Mouse (Mus musculus) kidney, postnatal 0 days (tissue): ENCODE measurements around the gene Slc36a3. TPM values are rescaled to one million over a fixed set of nuclear protein-coding genes. Genes with fewer than 3 reads are reported as not detected.

ENCODE experiments used
- ATAC-seq: fragments of 200-750 bp; cut with Nextera tagmentation; replicated peaks from 2 replicates; pipeline ENCODE4 v1.8.0; 2017; ENCODE audit warnings: low read depth, moderate number of reproducible peaks, moderate TSS enrichment, moderate library complexity; ENCODE audit not compliant: low FRiP score
- DNase-seq: peaks from one replicate; pipeline ENCODE4 v3.0.0-alpha.2; 2016; ENCODE audit warnings: low spot score
- H3K27ac ChIP-seq: fragments of 300-500 bp; sonication (generic); 2 replicates; pipeline ENCODE4 v1.5.1; 2014; ENCODE audit warnings: mild to moderate bottlenecking
- H3K27me3 ChIP-seq: fragments of 300-500 bp; sonication (generic); 2 replicates; pipeline ENCODE4 v1.6.1; 2014; ENCODE audit warnings: low read length, mixed read lengths; ENCODE audit not compliant: insufficient read depth
- H3K36me3 ChIP-seq: fragments of 300-500 bp; sonication (generic); 2 replicates; pipeline ENCODE4 v1.6.1; 2014; ENCODE audit warnings: low read length, mixed read lengths; ENCODE audit not compliant: insufficient read depth
- H3K4me1 ChIP-seq: fragments of 300-500 bp; sonication (generic); replicated peaks from 2 replicates; pipeline ENCODE4 v1.6.1; 2014; ENCODE audit warnings: antibody characterized with exemption, low read length, mixed read lengths; ENCODE audit not compliant: insufficient read depth
- H3K4me2 ChIP-seq: fragments of 300-500 bp; sonication (generic); 2 replicates; pipeline ENCODE4 v1.6.1; 2014; ENCODE audit warnings: mild to moderate bottlenecking, low read length, moderate library complexity, mixed read lengths
- H3K4me3 ChIP-seq: fragments of 300-500 bp; sonication (generic); replicated peaks from 2 replicates; pipeline ENCODE4 v1.5.1; 2014; ENCODE audit warnings: low read depth, low read length
- H3K9ac ChIP-seq: fragments of 300-500 bp; sonication (generic); 2 replicates; pipeline ENCODE4 v1.6.1; 2014; ENCODE audit warnings: low read depth, low read length
- H3K9me3 ChIP-seq: fragments of 300-500 bp; sonication (generic); replicated peaks from 2 replicates; pipeline ENCODE4 v1.6.1; 2016; ENCODE audit warnings: low read length, inconsistent platforms, mixed read lengths
- CTCF ChIP-seq: IDR thresholded peaks from 2 replicates; pipeline ENCODE4 v1.5.1; 2016; ENCODE audit warnings: antibody characterized with exemption, low read depth, mild to moderate bottlenecking, moderate library complexity
- WGBS: fragments of 180-500 bp; shearing (Covaris S2); extraction: QIAGEN DNeasy Blood & Tissue Kit; methylation state at CpG from one replicate; pipeline ENCODE4 v1.1.7; 2014; 5-methylcytosine and 5-hydroxymethylcytosine counted together
- polyA plus RNA-seq: library from polyadenylated mRNA; unstranded; fragments of >200 nt; fragmentation: Nextera tagmentation; extraction: Ambion mirVana; gene quantifications from 2 replicates; pipeline ENCODE4 v1.2.1, GENCODE M21; 2015

The Slc36a3 gene
- polyA plus RNA-seq, 1 experiment from 2014 or later, result not detected

DNA sequence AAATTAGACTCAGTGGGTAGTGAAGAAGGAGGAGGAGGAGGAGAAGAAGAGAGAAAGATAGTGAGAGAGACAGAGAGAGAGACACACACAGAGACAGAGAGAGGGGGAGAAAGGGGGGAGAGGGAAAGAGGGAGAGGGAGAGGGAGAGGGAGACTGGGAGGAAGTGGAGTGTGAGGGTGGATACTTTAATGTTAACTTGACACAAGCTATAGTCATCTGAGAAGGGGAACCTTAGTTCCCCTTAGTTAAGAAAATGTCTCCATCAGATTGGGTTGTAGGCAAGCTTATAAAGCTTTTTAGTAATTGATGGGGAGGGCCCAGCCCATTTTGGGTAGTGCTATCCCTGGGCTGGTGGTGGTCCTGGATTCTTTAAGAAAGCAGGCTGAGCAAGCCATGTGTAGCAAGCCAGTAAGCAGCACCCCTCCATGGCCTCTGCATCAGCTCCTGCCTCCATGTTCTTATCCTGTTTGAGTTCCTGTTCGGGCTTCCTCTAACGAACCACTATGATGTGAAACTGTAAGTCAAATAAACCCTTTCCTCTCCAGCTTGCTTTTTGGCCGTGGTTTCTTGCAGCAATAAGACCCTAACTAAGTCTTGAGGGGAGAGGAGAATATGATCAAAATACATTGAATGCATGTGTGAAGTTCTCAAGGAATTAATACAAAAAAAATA lies 3.0 kb upstream of the Slc36a3 start:
- TF ChIP-seq CTCF, result no peak
- Histone ChIP-seq H3K9ac (no peak overlapping the region), H3K27ac (no peak overlapping the region), H3K4me3 (no peak overlapping the region), H3K4me1 (no peaks in the 10 kb centered on the region), H3K9me3 (no peaks in the 10 kb centered on the region), H3K4me2 (no peak overlapping the region), H3K27me3 (no peaks in the 10 kb centered on the region), H3K36me3 (no peaks in the 10 kb centered on the region)
- ATAC-seq (no peak), DNase-seq (peak; percentile 7)
- WGBS, result 35% methylated on average over 3 of the region's 3 CpGs

DNA sequence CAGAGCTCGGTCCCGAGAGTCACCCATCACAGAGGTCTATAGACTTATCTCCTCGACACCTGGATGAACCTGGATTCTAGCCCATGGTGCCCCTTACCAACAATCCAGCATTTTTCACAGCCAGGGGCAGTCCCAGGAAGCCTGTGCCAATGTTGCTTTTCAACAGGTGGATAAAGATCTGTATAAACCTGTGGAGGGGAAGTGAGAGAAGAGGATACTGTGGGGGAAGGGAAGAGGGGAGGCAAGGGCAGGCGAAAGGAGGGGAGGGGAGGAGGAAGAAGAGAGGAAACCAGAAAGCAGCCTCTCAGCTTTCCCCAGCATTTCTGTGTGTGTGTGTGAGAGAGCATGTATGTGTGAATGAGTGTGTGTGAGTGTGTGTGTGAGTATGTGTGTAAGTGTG lies 3.0 kb downstream of the Slc36a3 start:
- H3K36me3 ChIP-seq, result no peaks in the 10 kb centered on the region
- WGBS, result 81% methylated on average over 4 of the region's 4 CpGs
- no peak overlapping the region for H3K4me2 ChIP-seq
- no peaks in the 10 kb centered on the region for H3K4me1 ChIP-seq
- ATAC-seq (no peak), DNase-seq (peak; percentile 4)
- no peaks in the 10 kb centered on the region for H3K9me3 ChIP-seq
- H3K27ac ChIP-seq, result no peak overlapping the region
- TF ChIP-seq CTCF, result no peak
- H3K4me3 ChIP-seq, result no peak overlapping the region
- no peak overlapping the region for H3K9ac ChIP-seq
- no peaks in the 10 kb centered on the region for H3K27me3 ChIP-seq

DNA sequence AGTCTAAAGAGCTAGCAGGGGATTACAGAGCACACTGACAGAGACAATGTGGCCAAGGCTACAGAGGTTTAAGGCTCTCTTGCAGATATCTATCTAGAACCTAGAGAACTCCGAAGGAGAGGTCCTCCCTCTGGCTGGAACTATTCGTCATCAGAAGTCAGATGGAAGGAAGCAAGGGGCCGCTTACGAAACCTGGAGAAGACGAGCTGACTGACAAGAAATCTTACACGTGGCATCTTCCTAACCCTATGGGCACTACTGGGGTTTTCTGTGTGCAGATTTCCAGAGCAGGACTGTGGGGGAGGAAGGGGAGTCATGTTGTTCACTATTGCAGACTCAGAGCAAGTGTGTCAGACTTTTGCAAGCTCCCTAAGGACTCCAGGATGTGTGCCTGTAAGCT lies 4.1 kb downstream of the Slc36a3 start:
- Histone ChIP-seq H3K27ac (no peak overlapping the region), H3K9me3 (no peaks in the 10 kb centered on the region), H3K4me1 (no peaks in the 10 kb centered on the region), H3K36me3 (no peaks in the 10 kb centered on the region), H3K4me3 (no peak overlapping the region), H3K4me2 (no peak overlapping the region), H3K9ac (no peak overlapping the region), H3K27me3 (no peaks in the 10 kb centered on the region)
- ATAC-seq (no peak), DNase-seq (peak; percentile 10)
- WGBS, result 53% methylated on average over 6 of the region's 6 CpGs
- TF ChIP-seq CTCF, result no peak

DNA sequence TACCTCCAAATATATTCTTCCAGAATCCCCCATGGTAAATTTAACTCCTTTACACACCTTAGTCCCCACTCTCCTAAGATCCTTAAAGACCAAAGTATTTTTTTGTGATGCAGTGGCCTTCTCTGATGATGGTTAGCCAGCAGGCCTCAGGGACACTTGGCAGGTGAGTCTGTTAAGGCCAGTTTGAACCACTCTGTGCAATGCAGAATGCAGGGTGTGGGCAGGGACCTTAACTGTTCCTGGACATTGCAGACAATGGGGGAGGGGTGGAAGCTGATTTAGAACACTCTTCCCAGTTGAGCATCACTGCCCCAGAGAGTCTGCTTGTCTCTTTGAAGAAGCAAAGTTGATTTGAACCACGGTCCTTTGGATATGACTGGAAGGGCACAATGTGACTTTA lies 4.7 kb downstream of the Slc36a3 start:
- 79% methylated on average over 1 of the region's 1 CpGs for WGBS
- no peaks in the 10 kb centered on the region for H3K4me1 ChIP-seq
- H3K27me3 ChIP-seq, result no peaks in the 10 kb centered on the region
- H3K9ac ChIP-seq, result no peak overlapping the region
- DNase-seq (no peak), ATAC-seq (no peak)
- H3K36me3 ChIP-seq, result no peaks in the 10 kb centered on the region
- no peak overlapping the region for H3K4me2 ChIP-seq
- H3K9me3 ChIP-seq, result no peaks in the 10 kb centered on the region
- no peak for TF ChIP-seq CTCF
- H3K27ac ChIP-seq, result no peak overlapping the region
- H3K4me3 ChIP-seq, result no peak overlapping the region

DNA sequence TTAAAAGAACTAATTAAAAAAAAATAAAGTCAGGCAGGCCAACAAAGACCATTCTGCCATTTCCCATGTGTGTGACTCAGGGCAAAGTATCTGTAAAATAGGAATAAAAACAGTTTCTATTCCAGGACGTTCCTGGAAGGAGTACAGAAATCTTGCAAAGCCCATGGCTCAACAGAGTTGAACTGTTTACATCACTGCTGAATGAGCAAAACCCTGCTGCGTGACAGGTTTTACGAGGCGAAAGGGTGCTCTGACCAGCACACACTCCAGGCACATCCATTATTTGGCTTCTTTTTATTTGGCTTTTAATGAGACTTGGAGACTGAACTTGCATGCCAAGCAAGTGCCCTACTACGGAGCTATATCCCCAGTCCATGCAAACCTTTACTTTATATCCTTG lies 7.5 kb downstream of the Slc36a3 start:
- no peaks in the 10 kb centered on the region for H3K9me3 ChIP-seq
- 58% methylated on average over 5 of the region's 5 CpGs for WGBS
- ATAC-seq (no peak), DNase-seq (no peak)
- no peak for TF ChIP-seq CTCF
- H3K36me3 ChIP-seq, result no peaks in the 10 kb centered on the region
- H3K27me3 ChIP-seq, result no peaks in the 10 kb centered on the region
- H3K27ac ChIP-seq, result no peak overlapping the region
- H3K4me1 ChIP-seq, result no peaks in the 10 kb centered on the region
- H3K4me2 ChIP-seq, result no peak overlapping the region
- H3K4me3 ChIP-seq, result no peak overlapping the region
- no peak overlapping the region for H3K9ac ChIP-seq

DNA sequence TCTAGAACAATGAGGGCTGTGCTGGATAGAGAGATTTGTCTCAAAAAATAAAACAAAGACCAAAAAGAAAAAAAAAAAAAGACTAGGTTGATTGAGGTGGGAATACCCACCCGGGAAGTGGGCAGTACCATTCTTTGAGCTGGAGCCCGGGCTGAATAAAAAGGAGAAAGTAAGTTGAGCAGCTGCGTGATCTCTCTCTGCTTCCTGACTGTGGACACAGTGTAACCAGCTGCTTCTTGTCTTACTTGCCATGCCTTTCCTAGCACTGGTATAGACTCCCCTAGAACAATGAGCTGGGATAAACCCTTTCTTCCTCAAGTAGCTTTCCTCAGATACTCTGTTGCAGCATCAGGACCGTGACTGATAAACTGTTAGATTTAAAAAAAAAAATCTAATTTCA lies 10.0 kb downstream of the Slc36a3 start:
- WGBS, result 76% methylated on average over 4 of the region's 4 CpGs
- H3K9ac ChIP-seq, result no peak overlapping the region
- H3K4me1 ChIP-seq, result no peaks in the 10 kb centered on the region
- H3K27me3 ChIP-seq, result no peaks in the 10 kb centered on the region
- H3K9me3 ChIP-seq, result no peaks in the 10 kb centered on the region
- H3K4me3 ChIP-seq, result no peak overlapping the region
- no peak overlapping the region for H3K4me2 ChIP-seq
- ATAC-seq, result no peak
- H3K36me3 ChIP-seq, result no peaks in the 10 kb centered on the region
- no peak overlapping the region for H3K27ac ChIP-seq
- DNase-seq, result no peak
- TF ChIP-seq CTCF, result no peak

DNA sequence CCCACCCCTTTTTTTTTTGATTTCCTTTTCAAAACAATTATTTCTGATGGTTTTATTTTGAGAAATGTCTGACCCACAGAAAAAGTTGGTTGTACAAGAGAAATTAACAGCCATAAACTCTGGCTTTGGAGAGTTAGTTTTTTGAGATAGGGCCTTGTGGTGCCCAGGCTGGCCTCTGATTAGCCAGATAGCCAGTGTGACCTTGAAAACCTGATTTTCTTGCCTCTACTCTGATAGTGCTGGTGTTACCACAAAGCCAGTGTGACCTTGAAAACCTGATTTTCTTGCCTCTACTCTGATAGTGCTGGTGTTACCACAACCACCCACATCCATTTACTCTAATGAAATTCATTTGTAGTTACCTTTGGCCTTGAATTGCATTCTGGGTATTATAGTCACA lies 13.9 kb downstream of the Slc36a3 start:
- Histone ChIP-seq H3K9me3 (no peaks in the 10 kb centered on the region), H3K4me3 (no peak overlapping the region), H3K4me2 (no peak overlapping the region), H3K27ac (no peak overlapping the region), H3K36me3 (no peaks in the 10 kb centered on the region), H3K4me1 (no peaks in the 10 kb centered on the region), H3K9ac (no peak overlapping the region), H3K27me3 (no peaks in the 10 kb centered on the region)
- ATAC-seq (no peak), DNase-seq (no peak)
- TF ChIP-seq CTCF, result no peak
